Mouse (Mus musculus) skeletal muscle tissue, adult 2 months (tissue): Measurements from ENCODE around the gene Olfr633.
A peak's percentile ranks its signal among the peaks of the same experiment; 100 is the strongest.
"Not testable (repeated sequence)": the region's sequence is repeated elsewhere in the genome, so short reads cannot be mapped to it uniquely, and the experiment has no call there.

Source experiments
- DNase-seq: peaks from one replicate; pipeline ENCODE4 v3.0.0-alpha.2; 2012; ENCODE audit warnings: low read depth, low spot score

Gene Olfr633

GRCm38 (mm10) chr7:103944137-103944536 lies at the start of gene Olfr633:
Gene Olfr633 (plus strand): TSS chr7:103944437.
- DNase-seq = no peak

- DNase-seq = peak; percentile 0
Observed at GRCm38 (mm10) chr7:103903187-103903586, 41.0 kb upstream of the Olfr633 start, which contains the start of gene Olfr65. Gene Olfr65 (plus strand): TSS chr7:103903487.

DNA sequence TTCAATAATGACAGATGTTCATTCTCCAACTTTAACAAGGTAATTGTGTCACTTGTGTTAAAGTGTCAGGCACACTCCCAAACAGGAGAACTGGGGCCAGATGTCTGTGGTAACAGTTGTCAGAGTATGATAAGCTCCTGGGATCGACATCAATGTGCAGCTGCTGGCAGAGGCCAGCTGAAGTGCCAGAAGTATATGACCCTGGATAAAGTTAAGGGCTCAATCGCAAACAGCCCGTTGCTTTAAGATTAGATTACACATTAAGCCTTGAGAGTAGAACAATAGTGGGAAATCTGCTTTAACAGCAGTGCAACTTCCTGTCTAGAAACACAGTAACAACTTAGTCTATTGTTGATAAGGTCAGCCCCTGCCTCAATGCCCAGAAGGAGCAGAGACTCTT lies 34.2 kb upstream of the Olfr633 start:
- DNase-seq = peak; percentile 3

DNA sequence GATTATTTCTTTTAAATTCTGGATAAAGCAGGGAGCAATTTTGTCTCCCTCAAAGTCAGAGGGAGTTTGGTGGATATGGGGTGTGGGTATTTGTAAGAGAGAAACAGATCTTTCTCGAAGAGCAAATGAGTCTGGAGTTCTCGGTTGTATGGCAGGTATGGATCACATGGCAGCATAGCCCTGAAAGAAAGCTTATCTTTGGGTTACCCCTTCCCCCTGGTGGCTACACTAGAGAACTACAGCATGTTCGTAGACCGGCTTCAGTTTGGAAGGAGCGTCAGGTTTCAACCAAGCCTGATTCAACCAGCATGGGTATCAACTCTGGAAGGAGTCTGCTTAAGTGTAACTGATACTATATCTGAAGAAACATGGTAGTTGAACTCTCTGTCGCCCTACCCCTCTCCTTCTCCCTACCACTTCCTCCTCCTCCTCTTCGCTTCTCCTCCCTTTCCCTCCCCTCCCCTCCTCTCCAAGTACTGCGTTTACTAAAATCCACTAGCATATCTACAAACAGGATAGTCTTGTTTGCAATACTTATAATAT lies 31.2 kb upstream of the Olfr633 start:
- DNase-seq = no peak

- DNase-seq = no peak
Observed at GRCm38 (mm10) chr7:103915338-103915737, 28.9 kb upstream of the Olfr633 start.

- no peak for DNase-seq
Observed at GRCm38 (mm10) chr7:103928525-103928924, 15.7 kb upstream of the Olfr633 start, which contains the start of gene Olfr631. Gene Olfr631 (plus strand): TSS chr7:103928825.

DNA sequence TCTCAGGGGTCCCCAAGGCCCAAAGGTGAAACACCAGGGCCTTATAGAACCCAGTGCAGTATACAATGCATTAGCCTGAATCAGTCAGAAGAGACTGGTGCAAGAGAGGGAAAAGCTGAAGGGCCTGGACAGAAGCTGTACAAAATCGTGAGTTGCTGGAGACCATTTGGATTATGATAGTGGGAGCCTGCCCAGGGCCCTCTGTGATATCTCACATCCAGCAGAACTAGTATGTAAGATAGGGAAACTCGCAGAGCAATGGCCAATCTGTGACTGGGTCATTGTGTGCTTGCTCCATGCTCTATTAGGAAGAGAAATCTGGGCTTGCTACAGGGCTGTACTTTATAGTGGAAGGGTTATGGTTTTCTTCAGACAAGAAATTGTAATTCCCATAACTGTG lies 10.0 kb upstream of the Olfr633 start, which contains the start of gene Olfr632:
Gene Olfr632, plus strand, starts transcription at position 84 of the 400 bp plus-strand sequence.
- DNase-seq = no peak

- DNase-seq = no peak
Observed at GRCm38 (mm10) chr7:103942730-103943129, 1.5 kb upstream of the Olfr633 start.

DNA sequence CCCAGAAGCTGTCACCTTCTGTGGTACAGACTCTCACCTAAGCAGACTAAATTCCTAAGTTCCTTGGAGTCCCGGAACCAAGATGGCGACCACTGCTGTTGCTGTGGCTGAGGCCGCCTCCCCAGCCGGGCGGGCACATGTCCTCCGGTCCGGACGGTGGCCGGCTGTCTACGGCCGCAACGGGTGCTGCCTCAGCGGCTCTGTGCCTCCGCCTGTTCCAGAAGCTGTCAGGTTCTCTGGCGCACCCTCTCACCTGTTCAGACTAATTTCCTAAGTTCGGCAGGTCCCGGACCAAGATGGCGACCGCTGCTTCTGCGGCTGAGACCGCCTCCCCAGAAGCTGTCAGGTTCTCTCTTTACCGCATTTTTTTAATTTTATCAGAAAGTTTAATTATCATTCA lies 22.6 kb downstream of the Olfr633 start:
- not testable (repeated sequence) for DNase-seq

- no peak for DNase-seq
Observed at GRCm38 (mm10) chr7:103970852-103971251, 26.6 kb downstream of the Olfr633 start, which contains the start of gene Olfr635. Gene Olfr635 (plus strand): TSS chr7:103971152.

DNA sequence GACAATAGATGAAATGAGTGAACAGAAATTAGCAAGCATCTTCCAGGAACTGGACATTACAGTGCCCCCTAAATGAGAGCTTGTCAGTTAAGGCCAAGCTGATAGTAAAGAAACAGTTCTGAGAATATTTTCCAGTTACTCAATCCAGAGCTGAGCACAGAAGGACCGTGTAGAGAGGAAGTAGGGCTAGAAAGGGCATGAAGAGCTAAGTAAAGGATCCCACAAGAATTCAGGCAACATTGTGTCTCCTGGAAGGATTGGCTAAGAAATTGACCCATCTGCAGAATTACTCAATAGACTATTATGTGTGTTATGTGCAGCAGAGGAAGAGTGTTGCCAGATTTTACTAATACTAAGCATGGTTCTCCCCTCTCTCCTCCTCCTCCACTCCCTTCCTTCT lies 27.5 kb downstream of the Olfr633 start:
- no peak for DNase-seq

DNA sequence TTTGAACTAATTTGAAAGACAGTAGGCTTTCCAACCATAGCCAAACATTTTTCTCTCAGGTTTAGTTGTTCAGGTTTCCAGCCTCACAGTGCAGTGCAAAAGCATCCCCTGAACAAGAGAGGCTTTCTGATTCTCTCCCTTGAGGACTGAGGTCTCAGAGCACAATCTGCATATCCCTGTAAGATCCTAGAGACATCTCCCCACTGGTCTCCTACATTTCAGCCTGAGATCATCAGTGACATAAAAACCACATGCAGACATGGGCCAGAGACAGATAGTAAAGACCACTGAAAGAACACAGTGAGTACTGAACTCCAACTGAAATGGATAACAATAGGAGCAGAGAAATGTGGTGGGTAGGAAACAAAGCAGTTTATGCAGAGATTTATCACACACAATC lies 54.2 kb downstream of the Olfr633 start, which contains the start of gene Olfr638:
Gene Olfr638, plus strand, starts transcription at position 301 of the 400 bp plus-strand sequence.
- no peak for DNase-seq
